Mouse (Mus musculus) liver, embryonic 14.5 days (tissue): ENCODE results near the gene Gltpd2. TPM values are rescaled to one million over a fixed set of nuclear protein-coding genes. Genes with fewer than 3 reads are reported as not detected.

Experiments
- ATAC-seq: fragments of 200-750 bp; cut with Nextera tagmentation; 2 replicates; pipeline ENCODE4 v1.8.0; 2017; ENCODE audit warnings: moderate number of reproducible peaks, mild to moderate bottlenecking, moderate library complexity; ENCODE audit not compliant: insufficient read depth
- DNase-seq, 3 experiments: peaks; one replicate each; pipeline ENCODE4 v3.0.0-alpha.2; 2012 to 2013; ENCODE audit warnings: low read depth in 3 of 3, low spot score in 3 of 3
- H3K27ac ChIP-seq: fragments of 300-500 bp; sonication (generic); 2 replicates; pipeline ENCODE4 v1.5.1; 2014; ENCODE audit warnings: moderate library complexity, mild to moderate bottlenecking, control low read depth, inconsistent platforms
- H3K27me3 ChIP-seq: fragments of 300-500 bp; sonication (generic); 2 replicates; pipeline ENCODE4 v1.6.1; 2014; ENCODE audit warnings: mild to moderate bottlenecking, low read length, moderate library complexity; ENCODE audit not compliant: control insufficient read depth, insufficient read depth
- H3K36me3 ChIP-seq: fragments of 300-500 bp; sonication (generic); replicated peaks from 2 replicates; pipeline ENCODE4 v1.6.1; 2014; ENCODE audit warnings: low read depth; ENCODE audit not compliant: control insufficient read depth, insufficient read depth
- H3K4me1 ChIP-seq, 2 experiments: fragments of 200-500 bp in 1 of 2; fragments of 300-500 bp in 1 of 2; sonication (generic) in 1 of 2; replicated peaks; 2 replicates each; pipeline ENCODE4 v1.6.1; 2012 to 2014; ENCODE audit warnings: antibody characterized with exemption in 1 of 2, inconsistent platforms in 1 of 2, low read length in 1 of 2; ENCODE audit not compliant: control insufficient read depth in 2 of 2, insufficient read depth in 2 of 2
- H3K4me2 ChIP-seq: fragments of 300-500 bp; sonication (generic); 2 replicates; pipeline ENCODE4 v1.6.1; 2014; ENCODE audit warnings: low read depth, mild to moderate bottlenecking, control low read depth, moderate library complexity
- H3K4me3 ChIP-seq, 2 experiments: fragments of 200-500 bp in 1 of 2; fragments of 300-500 bp in 1 of 2; sonication (generic) in 1 of 2; 2 replicates each; pipeline ENCODE4 v1.5.1; 2012 to 2014; ENCODE audit warnings: low read depth in 2 of 2, low read length in 2 of 2, mild to moderate bottlenecking in 2 of 2, control low read depth in 1 of 2, inconsistent platforms in 1 of 2, moderate library complexity in 1 of 2; ENCODE audit not compliant: insufficient read depth in 1 of 2
- H3K9ac ChIP-seq: fragments of 300-500 bp; sonication (generic); replicated peaks from 2 replicates; pipeline ENCODE4 v1.6.1; 2014; ENCODE audit warnings: mild to moderate bottlenecking, control low read depth, moderate library complexity
- H3K9me3 ChIP-seq: fragments of 300-500 bp; sonication (generic); 2 replicates; pipeline ENCODE4 v1.6.1; 2016; ENCODE audit warnings: low read length, mixed read lengths; ENCODE audit not compliant: control insufficient read depth
- CTCF ChIP-seq: IDR thresholded peaks from 2 replicates; pipeline ENCODE4 v1.5.1; 2016; ENCODE audit warnings: antibody characterized with exemption, low read depth, control low read depth
- EP300 ChIP-seq: IDR thresholded peaks from 2 replicates; pipeline ENCODE4 v1.6.1; 2016; ENCODE audit warnings: antibody characterized with exemption, low read depth
- WGBS: fragments of 180-500 bp; shearing (Covaris S2); extraction: QIAGEN DNeasy Blood & Tissue Kit; methylation state at CpG from one replicate; pipeline ENCODE4 v1.1.7; 2014; ENCODE audit not compliant: insufficient replicate concordance; 5-methylcytosine and 5-hydroxymethylcytosine counted together
- polyA plus RNA-seq, 2 experiments: library from polyadenylated mRNA; depleted of rRNA in 1 of 2; stranded (reverse) in 1 of 2; unstranded in 1 of 2; fragments of >200 nt; fragmentation: Nextera tagmentation in 1 of 2; extraction: Ambion mirVana in 1 of 2; gene quantifications; 2 replicates each; pipeline versions ENCODE4 v1.2.1 to v1.2.3; 2012 to 2014

The Gltpd2 gene
- polyA plus RNA-seq, 2 experiments, result 11.2 to 18.4 TPM

- Histone ChIP-seq H3K4me1 (no peaks in the 10 kb centered on the region), H3K27ac (no peak overlapping the region), H3K9me3 (no peaks in the 10 kb centered on the region), H3K9ac (no peak overlapping the region), H3K4me2 (no peak overlapping the region), H3K36me3 (no peaks in the 10 kb centered on the region), H3K4me3 (no peak overlapping the region), H3K27me3 (no peaks in the 10 kb centered on the region)
- no peak for ATAC-seq
- TF ChIP-seq CTCF, result no peak
- TF ChIP-seq EP300, result no peak
- WGBS, result 40% methylated on average over 2 of the region's 2 CpGs
- DNase-seq, result no peak
Measured at GRCm38 (mm10) chr11:70485498-70485897, 33.5 kb upstream of the Gltpd2 start.

- no peak overlapping the region for H3K27ac ChIP-seq
- no peak overlapping the region for H3K4me2 ChIP-seq
- ATAC-seq (no peak), DNase-seq (no peak)
- TF ChIP-seq EP300 (no peak), CTCF (no peak)
- H3K4me1 ChIP-seq, result no peaks in the 10 kb centered on the region
- no peaks in the 10 kb centered on the region for H3K27me3 ChIP-seq
- WGBS, result 24% methylated on average over 4 of the region's 4 CpGs
- H3K4me3 ChIP-seq, result no peak overlapping the region
- no peaks in the 10 kb centered on the region for H3K9me3 ChIP-seq
- H3K36me3 ChIP-seq, result no peaks in the 10 kb centered on the region
- H3K9ac ChIP-seq, result no peak overlapping the region
Measured at GRCm38 (mm10) chr11:70487816-70488215, 31.2 kb upstream of the Gltpd2 start.

- H3K9ac ChIP-seq, result no peak overlapping the region
- no peak overlapping the region for H3K4me2 ChIP-seq
- TF ChIP-seq EP300, result no peak
- TF ChIP-seq CTCF, result no peak
- ATAC-seq (no peak), DNase-seq (no peak)
- H3K9me3 ChIP-seq, result no peaks in the 10 kb centered on the region
- H3K36me3 ChIP-seq, result no peaks in the 10 kb centered on the region
- H3K4me1 ChIP-seq, result no peaks in the 10 kb centered on the region
- H3K27me3 ChIP-seq, result no peaks in the 10 kb centered on the region
- 47% methylated on average over 3 of the region's 3 CpGs for WGBS
- no peak overlapping the region for H3K27ac ChIP-seq
- H3K4me3 ChIP-seq, result no peak overlapping the region
Measured at GRCm38 (mm10) chr11:70489138-70489537, 29.9 kb upstream of the Gltpd2 start.

GRCm38 (mm10) chr11:70489684-70490083, 29.3 kb upstream of the Gltpd2 start:
- ATAC-seq, result no peak
- no peaks in the 10 kb centered on the region for H3K4me1 ChIP-seq

GRCm38 (mm10) chr11:70499566-70500475, 19.2 kb upstream of the Gltpd2 start:
- ATAC-seq, result no peak

More at GRCm38 (mm10) chr11:70489684-70490083, 29.3 kb upstream of the Gltpd2 start:
- H3K36me3 ChIP-seq, result no peaks in the 10 kb centered on the region
- no peak for TF ChIP-seq EP300
- TF ChIP-seq CTCF, result no peak
- WGBS, result 13% methylated on average over 6 of the region's 6 CpGs
- H3K9me3 ChIP-seq, result no peaks in the 10 kb centered on the region
- H3K27ac ChIP-seq, result no peak overlapping the region
- H3K27me3 ChIP-seq, result no peaks in the 10 kb centered on the region
- H3K9ac ChIP-seq, result no peak overlapping the region
- H3K4me3 ChIP-seq, result no peak overlapping the region
- H3K4me2 ChIP-seq, result no peak overlapping the region
- DNase-seq, result peak in 1 of 3 experiments; percentile 7

More at GRCm38 (mm10) chr11:70499566-70500475, 19.2 kb upstream of the Gltpd2 start:
- no peak for DNase-seq
- H3K27ac ChIP-seq, result no peak overlapping the region
- no peak overlapping the region for H3K9ac ChIP-seq
- no peaks in the 10 kb centered on the region for H3K27me3 ChIP-seq
- TF ChIP-seq CTCF (peak; percentile 35; the same call in 1 of the 2 replicates), EP300 (no peak)
- peaks cover 0 to 4% of the 10 kb centered on the region in 2 experiments; a peak in 2 of 4 replicates for H3K4me1 ChIP-seq
- no peaks in the 10 kb centered on the region for H3K36me3 ChIP-seq
- 52% methylated on average over 14 of the region's 14 CpGs for WGBS
- no peaks in the 10 kb centered on the region for H3K9me3 ChIP-seq
- H3K4me3 ChIP-seq, result no peak overlapping the region
- H3K4me2 ChIP-seq, result no peak overlapping the region
